ENCODE assay signal across 9 mouse cellular contexts in the genomic region with DNA sequence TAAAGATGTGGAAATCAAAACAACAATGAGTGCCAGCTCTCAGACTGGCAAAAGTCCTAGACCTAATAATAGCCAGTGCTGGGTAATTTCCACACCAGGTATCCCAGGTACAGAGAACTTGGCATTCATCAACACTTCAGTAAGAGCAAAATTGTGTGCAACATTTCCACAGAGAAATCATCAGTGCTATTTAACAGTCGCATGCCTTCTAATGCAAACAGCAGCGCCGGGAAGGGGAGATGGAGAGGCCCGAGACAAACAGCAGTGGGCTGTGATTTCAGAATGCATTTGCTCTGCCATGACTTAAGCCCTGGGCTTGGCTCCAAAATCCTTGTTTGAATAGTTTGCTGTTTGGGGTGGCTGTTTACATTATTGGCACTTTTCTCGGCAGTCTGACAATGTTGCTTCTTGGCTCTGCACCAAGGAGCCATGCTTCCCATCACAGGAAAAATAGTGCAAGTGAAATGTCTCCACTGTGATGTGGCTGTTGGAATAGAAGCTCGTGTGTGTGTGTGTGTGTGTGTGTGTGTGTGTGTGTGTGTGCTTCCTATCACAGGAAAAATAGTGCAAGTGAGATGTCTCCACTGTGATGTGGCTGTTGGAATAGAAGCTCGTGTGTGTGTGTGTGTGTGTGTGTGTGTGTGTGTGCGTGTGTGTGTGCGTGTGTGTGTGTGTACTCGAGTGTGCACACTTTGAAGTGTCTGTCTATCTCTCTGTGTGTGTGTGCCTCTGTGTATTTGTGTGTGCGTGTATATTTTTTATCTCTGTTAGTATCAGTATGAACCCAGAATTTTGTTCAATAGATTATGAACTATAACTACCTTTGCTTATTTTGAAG.
DNase-seq lines count a peak whose midpoint lies in the region; ATAC-seq and TF ChIP-seq lines count a peak whose summit lies in the region.
"Had no signal": no experiment of that assay in that cellular context is flagged by ENCODE, and none has a peak within 500 bp of the region (broad histone marks: within the 10 kb centered on the region; RNA-seq: fewer than 3 reads in every experiment).

No protein-coding gene starts in this region.

- ATAC-seq in forebrain, embryonic 15.5 days (replicated peaks), result peak; percentile 88
- peak; percentile 67 for ATAC-seq in midbrain, embryonic 14.5 days (ENCODE audit: low FRiP score, low TSS enrichment)
- ATAC-seq in inflammation-experienced regulatory T-cells, adult 6 months, result no peak

- no peaks in the 10 kb centered on the region for H3K9me3 ChIP-seq in forebrain, embryonic 15.5 days
- no peaks in the 10 kb centered on the region for H3K9me3 ChIP-seq in midbrain, embryonic 14.5 days (ENCODE audit: control insufficient read depth, low read length)
- H3K9me3 ChIP-seq: limb, embryonic 15.5 days had no signal

- H3K9ac ChIP-seq in forebrain, embryonic 15.5 days (replicated peaks), result no peak overlapping the region
- H3K9ac ChIP-seq in midbrain, embryonic 14.5 days (replicated peaks; ENCODE audit: low read length), result no peak overlapping the region
- H3K9ac ChIP-seq: limb, embryonic 15.5 days had no signal

- peaks cover 12% of the 10 kb centered on the region for H3K27me3 ChIP-seq in forebrain, embryonic 15.5 days
- no peaks in the 10 kb centered on the region for H3K27me3 ChIP-seq in midbrain, embryonic 14.5 days (ENCODE audit: control insufficient read depth, insufficient read depth, low read length)
- H3K27me3 ChIP-seq: limb, embryonic 15.5 days had no signal

- 0 out of 2 replicates have a peak overlapping the region, but pooled peaks have one; percentile 15 for H3K27ac ChIP-seq in forebrain, embryonic 15.5 days (replicated peaks)
- no peak overlapping the region for H3K27ac ChIP-seq in midbrain, embryonic 14.5 days (replicated peaks; ENCODE audit: low read depth, low read length)
- no peak overlapping the region for H3K27ac ChIP-seq in gastrocnemius, adult 2 months
- H3K27ac ChIP-seq: limb, embryonic 15.5 days had no signal

- no peak overlapping the region for H3K4me3 ChIP-seq in forebrain, embryonic 15.5 days
- H3K4me3 ChIP-seq in midbrain, embryonic 14.5 days (replicated peaks; ENCODE audit: low read depth, low read length), result no peak overlapping the region
- H3K4me3 ChIP-seq in gastrocnemius, adult 2 months, result no peak overlapping the region
- H3K4me3 ChIP-seq: limb, embryonic 15.5 days had no signal

- peak; percentile 77 for DNase-seq in heart, adult 11 months
- DNase-seq in heart, adult 9 months (ENCODE audit: low spot score in 2 of 2), result no peak
- peak; percentile 78 for DNase-seq in Muller cell, postnatal 12 days (ENCODE audit: inconsistent ontology term)
- peak; percentile 63 to 70 for DNase-seq in layer of hippocampus, adult 8-10 months (ENCODE audit: low spot score in 2 of 2)
- DNase-seq in midbrain, embryonic 14.5 days, result peak; percentile 83
- no peak for DNase-seq in gastrocnemius, adult 2 months

- peaks cover 5% of the 10 kb centered on the region; the same call in 1 of the 2 replicates for H3K4me1 ChIP-seq in forebrain, embryonic 15.5 days
- H3K4me1 ChIP-seq in midbrain, embryonic 14.5 days (ENCODE audit: control insufficient read depth, insufficient read depth, low read length), result no peaks in the 10 kb centered on the region

- intact Hi-C loops in gastrocnemius, adult 2 months (cut with DNase I), result no loop called here

- 35% methylated on average over 11 of the region's 11 CpGs for WGBS in forebrain, embryonic 15.5 days
- WGBS in midbrain, embryonic 14.5 days, result 63% methylated on average over 11 of the region's 11 CpGs

- no peaks in the 10 kb centered on the region for H3K36me3 ChIP-seq in forebrain, embryonic 15.5 days
- no peaks in the 10 kb centered on the region for H3K36me3 ChIP-seq in midbrain, embryonic 14.5 days (ENCODE audit: control insufficient read depth, insufficient read depth, low read length)
- H3K36me3 ChIP-seq: limb, embryonic 15.5 days had no signal

- H3K4me2 ChIP-seq in forebrain, embryonic 15.5 days (replicated peaks), result no peak overlapping the region
- H3K4me2 ChIP-seq in midbrain, embryonic 14.5 days (ENCODE audit: low read length), result no peak overlapping the region
- H3K4me2 ChIP-seq: limb, embryonic 15.5 days had no signal

- TF ChIP-seq CTCF in gastrocnemius, adult 2 months (IDR thresholded peaks at IDR 0.05), result no peak

Comparison
In these comparisons a context has a peak if more than half of its experiments do, and no peak if none do; other contexts are left out.
1. DNase-seq: peak in heart, adult 11 months (single experiment), Muller cell, postnatal 12 days (single experiment), layer of hippocampus, adult 8-10 months (2 of 2) and midbrain, embryonic 14.5 days (single experiment); none in heart, adult 9 months (0 of 2) and gastrocnemius, adult 2 months (single experiment).